Mouse (Mus musculus) liver, adult 2 months (tissue): ENCODE data around the gene Klhdc2.

Experiments used
- CTCF ChIP-seq: fragments of 200-500 bp; IDR thresholded peaks from 2 replicates; pipeline ENCODE4 v1.5.1; 2011; ENCODE audit warnings: low read depth, low read length, control low read depth
- POLR2A ChIP-seq: fragments of 200-500 bp; IDR thresholded peaks from 2 replicates; pipeline ENCODE4 v1.6.1; 2011; ENCODE audit warnings: low read length, control low read depth; ENCODE audit not compliant: insufficient read depth; ENCODE audit errors: extremely low read depth

DNA sequence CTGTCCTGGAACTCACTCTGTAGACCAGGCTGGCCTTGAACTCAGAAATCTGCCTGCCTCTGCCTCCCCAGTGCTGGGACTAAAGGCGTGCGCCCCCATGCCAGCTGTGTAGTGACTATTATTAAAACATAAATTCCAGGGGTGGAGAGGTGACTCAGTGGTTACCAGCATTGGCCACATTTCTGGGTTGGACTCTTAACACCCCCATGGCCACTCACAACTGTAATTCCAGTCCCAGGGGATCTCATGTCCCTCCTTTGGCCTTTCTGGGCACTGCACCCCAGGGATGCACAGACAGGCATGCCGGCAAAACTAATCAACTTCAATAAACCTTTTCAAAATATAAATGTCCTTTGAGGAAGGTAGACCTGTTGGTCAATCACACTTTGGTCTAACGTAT, 1.8 kb downstream of the Klhdc2 start:
- TF ChIP-seq CTCF (0 out of 2 replicates have a peak, but pooled peaks have one; percentile 1), POLR2A (no peak)
